Mouse (Mus musculus) left cerebral cortex, postnatal 36 days (tissue): ENCODE data around the gene Slc20a1. TPM values are rescaled to one million over a fixed set of nuclear protein-coding genes. Genes with fewer than 3 reads are reported as not detected.

Source experiments
- DNase-seq, 2 experiments: peaks; one replicate each; pipeline ENCODE4 v3.0.0; 2021 to 2022; ENCODE audit warnings: low spot score in 2 of 2, mixed read lengths in 1 of 2
- intact Hi-C: fragments of 180-260 bp; cut with DNase I; formaldehyde crosslinking; loops from one replicate; pipeline ENCODE4 v1.15.1; 2025
- total RNA-seq, 2 experiments: library from RNA; stranded (reverse); gene quantifications; 2 replicates each; pipeline ENCODE4 v1.2.3; 2021

Slc20a1 gene
- total RNA-seq, 2 experiments from 2014 or later, result 140 to 151 TPM

DNA sequence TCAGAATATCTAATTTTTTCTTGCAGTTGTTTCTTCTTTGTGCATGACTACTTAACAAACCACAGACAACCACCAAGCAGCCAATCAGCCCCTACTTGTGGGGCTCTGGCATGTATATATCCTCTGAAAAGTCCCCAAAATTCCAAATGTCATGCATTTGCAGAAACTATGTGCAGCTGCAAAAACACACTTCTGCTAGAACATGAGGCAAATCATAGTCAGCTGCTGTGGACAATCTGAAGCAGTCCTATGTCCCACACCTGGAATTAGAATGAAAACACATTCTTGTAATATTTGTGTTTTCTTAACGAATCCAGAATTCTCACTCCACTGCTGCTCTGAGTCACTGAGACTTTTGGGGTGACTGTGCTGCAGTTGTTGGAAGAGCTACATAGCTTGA lies 13.7 kb upstream of the Slc20a1 start:
- intact Hi-C loops, result no loop called here
- no peak for DNase-seq

DNA sequence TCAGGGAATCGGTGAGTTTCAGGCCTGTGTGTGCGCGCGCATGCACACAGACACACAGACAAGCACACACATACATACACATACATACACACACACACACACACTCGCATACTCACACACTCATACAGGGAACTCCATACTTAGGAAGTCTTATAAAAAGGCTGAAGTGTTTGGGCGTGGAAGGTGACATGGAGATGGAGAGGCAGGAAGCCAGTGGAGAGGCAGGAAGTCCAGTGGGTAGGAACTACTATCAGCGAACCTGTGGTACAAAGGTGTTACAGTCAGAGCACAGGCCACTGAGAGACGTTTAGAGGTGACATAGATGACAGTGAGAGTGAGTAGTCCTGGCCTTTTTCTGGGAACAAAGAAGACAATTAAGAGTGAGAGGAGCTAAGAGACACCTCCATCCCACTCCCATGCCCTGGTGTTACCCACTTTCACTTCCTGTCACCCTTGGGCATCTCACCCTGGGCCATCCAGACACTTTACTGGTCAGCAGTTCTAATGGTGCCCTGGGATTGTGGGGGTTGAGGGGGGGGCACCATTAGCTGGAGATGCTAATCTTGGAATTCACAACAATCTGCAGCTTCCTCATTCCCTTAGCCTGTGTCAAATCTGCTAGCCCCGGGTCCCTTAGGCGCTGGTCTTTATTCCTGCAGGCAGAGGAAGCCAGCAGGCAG lies 12.8 kb upstream of the Slc20a1 start:
- DNase-seq, result no peak
- intact Hi-C loops, result no loop called here

DNA sequence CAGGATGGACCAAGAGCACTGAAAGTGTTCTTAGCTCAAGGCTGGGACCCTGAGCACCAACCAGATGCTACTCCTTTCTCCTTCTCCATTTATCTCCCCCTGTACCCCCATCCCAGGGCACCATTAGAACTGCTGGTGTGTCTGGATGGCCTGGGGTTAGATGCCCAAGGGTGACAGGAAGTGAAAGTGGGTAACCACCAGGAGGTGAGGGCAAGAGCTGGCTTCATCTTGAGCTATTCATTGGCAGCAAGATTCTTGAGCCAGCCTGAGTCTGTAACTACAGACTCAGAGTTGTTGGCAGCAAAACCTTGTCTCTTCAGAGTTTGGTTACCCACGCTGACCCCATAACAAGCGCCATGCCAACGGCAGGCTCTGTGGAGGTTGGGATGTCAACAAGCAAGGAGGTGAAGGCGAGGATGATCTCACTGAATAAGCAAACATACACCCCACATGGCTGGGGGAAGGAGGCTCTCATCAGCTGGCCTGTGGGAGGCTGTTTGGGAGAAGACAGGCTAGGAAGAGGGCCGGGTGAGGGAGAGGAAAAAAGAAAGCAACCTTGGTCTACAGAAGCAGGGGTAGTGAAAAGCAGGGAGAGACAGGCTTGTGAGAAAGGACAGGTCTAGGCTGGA lies 12.2 kb upstream of the Slc20a1 start:
- intact Hi-C loops, result no loop called here
- peak; percentile 47 to 66 for DNase-seq

DNA sequence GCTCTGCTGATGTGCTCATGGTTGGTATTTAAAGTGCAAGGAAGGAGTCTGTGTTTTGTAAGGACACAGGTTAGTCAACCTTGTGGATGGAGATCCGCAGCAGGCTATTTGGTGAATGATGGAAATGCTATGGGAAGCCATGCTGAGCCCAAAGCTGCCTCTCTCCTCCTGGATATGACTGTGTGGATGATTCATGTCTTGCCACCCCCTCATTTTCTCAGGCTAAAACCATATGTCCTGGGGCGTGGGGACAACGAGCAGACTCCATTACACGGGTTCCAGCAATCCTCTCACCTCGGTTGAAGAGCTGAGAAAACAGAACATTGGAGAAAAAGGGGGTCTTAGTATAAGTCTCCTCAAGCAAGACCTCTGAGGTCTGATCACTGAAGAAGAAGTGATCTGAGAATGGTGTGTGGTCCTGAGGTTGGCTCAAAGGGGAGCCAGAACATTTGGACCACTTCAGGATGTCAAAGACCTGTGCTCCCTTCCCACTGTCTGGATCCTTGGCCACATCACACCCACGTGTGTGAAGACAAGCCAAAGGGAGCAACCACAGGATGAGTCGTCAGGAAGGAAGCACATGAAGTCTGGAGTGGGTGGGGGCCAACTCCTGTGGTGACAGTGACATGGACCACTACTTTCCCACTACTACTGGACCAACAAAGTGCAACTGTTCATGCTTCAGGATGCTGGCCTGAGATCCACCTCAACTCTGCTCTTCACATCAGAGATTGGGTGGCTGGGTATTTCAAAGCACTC lies 6.0 kb upstream of the Slc20a1 start:
- DNase-seq, result peak in 1 of 2 experiments; percentile 41
- intact Hi-C loops, result no loop called here

DNA sequence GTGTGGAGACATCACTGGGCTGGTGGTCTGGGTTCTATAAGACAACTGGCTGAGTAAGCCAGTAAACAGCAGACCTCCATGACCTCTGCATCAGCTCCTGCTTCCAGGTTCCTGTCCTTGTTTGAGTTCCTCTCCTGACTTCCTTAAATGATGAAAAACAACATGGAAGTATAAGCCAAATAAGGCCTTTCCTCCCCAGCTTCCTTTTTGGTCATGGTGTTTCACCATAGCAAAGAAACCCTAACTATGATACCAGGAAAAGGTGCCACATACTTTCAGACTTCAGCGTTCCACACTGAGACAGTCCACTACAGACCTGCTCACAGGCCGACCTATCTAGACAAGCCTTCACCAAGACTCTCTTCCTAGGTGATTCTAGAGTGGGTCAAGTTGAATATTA lies 2.2 kb upstream of the Slc20a1 start:
- intact Hi-C loops, result loop anchor here (5.0 kb wide), 1 partner anchor 64 kb away; no protein-coding TSS in a partner anchor
- DNase-seq, result no peak

DNA sequence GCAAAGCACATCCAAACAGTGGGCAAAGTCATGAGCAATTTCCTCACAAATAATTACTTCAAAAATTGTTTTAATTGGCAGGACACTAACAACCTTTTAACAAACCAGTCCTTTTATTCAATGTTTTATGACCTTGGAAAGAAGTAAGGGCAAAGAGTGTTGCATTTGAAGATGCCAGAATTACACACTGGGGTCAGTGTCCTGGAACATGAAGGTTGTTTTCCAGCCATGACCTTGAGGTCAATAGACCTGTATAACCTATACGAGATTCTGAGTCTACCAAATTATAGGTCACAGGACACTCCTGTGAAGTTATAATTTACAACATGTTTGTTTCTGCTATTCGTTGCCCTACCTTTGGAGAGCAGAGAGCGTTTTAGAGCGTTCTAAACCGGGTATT lies 1.4 kb upstream of the Slc20a1 start:
- intact Hi-C loops, result loop anchor here (5.0 kb wide), 1 partner anchor 65 kb away; no protein-coding TSS in a partner anchor
- DNase-seq, result no peak

DNA sequence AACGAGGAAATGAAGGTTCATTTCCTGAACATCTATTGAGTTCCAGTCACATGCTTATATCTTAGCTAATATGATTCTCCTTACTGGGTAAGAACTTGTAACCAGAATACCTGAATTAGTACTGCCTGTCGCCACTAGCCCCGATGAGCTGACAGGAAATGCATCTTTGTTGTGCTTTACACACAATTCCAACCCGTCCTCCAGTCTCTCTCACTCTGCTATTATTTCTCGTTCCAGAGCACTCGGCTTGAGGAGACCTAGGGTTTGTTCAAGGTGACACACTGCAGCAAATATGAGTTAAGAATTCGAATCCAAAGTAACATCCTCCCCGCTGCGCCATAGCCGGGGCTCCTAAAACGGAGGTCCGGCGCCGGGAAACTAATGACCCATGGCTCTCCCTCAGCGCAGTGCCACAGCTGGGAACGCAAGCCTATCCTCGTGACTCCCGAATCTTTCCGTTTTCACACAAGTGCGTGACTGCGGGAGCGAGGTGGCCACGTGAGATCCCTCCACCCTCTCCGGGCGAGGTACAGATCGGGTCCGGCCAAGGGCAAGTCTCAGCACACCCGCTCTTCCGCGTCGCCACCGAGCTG lies 625 bp upstream of the Slc20a1 start:
- intact Hi-C loops, result loop anchor here (2.0 to 5.0 kb wide), 2 partner anchors 66 to 229 kb away; no protein-coding TSS in a partner anchor

DNA sequence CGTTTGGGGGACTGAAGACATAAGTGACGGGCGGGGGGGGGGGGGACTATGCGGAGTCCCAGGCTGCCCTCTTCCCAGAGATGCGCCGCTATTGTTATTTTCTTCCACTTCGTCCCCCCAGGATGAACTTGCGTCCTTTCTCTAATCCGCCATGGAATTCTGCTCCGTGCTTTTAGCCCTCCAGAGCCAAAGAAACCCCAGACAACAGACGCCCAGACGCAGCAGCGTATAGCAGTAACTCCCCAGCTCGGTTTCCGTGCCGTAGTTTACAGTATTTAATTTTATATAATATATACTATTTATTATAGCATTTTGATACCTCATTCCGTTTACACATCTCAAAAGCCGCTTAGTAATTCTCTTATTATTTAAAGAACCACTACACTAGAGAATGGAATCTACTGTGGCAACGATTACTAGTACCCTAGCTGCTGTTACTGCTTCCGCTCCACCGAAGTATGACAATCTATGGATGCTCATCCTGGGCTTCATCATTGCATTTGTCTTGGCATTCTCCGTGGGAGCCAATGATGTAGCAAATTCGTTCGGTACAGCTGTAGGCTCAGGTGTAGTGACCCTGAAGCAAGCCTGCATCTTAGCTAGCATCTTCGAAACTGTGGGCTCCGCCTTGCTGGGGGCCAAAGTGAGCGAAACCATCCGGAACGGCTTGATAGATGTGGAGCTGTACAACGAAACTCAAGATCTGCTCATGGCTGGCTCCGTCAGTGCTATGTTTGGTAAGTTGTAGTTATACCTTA lies 943 bp downstream of the Slc20a1 start:
- intact Hi-C loops, result loop anchor here (2.0 to 5.0 kb wide), 2 partner anchors 67 to 231 kb away; no protein-coding TSS in a partner anchor
- peak; percentile 39 to 52 for DNase-seq

More for the DNA sequence above, 625 bp upstream of the Slc20a1 start:
- no peak for DNase-seq

DNA sequence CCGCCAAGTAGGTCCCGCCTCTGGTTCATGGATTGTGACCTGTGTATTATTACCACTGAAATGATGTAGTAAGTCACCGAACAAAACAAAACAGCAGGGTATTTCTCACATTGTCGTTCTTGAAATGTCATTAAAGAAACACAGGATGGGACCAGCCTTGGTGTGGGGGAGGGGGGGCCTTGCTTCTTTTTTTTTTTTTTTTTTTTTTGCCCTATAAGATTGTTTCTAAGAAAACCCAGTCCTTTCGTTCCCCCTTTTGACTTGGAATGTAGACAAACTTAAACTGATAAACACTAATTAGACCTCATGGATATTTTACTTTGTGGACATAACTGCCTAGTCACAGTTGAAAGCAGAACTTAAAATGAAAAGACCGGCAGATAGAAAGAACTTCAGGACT lies 6.4 kb downstream of the Slc20a1 start:
- intact Hi-C loops, result loop anchor here (5.0 kb wide), 1 partner anchor 37 kb away; no protein-coding TSS in a partner anchor
- DNase-seq, result no peak

DNA sequence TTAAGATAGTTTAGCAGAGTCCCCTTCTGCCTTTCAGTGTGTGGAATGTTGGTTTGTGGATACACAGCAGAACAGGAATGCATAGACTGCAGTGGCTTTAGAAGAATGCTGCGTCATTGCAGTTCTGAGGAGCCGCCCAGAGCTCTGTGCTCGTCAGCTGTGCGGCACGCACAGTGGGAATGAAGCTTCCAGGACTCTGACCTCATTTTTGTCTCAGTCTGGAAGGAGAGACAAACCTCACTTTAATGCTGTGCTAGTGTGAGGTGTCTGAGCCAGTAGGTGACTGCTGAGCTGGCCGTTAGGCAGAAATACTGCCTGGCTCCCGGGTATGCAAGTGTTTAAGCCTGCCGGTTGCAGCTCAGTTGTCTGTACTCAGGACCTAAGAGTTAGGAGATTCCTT lies 8.3 kb downstream of the Slc20a1 start:
- DNase-seq, result peak in 1 of 2 experiments; percentile 39
- intact Hi-C loops, result loop anchor here (5.0 kb wide), 1 partner anchor 35 kb away; no protein-coding TSS in a partner anchor

DNA sequence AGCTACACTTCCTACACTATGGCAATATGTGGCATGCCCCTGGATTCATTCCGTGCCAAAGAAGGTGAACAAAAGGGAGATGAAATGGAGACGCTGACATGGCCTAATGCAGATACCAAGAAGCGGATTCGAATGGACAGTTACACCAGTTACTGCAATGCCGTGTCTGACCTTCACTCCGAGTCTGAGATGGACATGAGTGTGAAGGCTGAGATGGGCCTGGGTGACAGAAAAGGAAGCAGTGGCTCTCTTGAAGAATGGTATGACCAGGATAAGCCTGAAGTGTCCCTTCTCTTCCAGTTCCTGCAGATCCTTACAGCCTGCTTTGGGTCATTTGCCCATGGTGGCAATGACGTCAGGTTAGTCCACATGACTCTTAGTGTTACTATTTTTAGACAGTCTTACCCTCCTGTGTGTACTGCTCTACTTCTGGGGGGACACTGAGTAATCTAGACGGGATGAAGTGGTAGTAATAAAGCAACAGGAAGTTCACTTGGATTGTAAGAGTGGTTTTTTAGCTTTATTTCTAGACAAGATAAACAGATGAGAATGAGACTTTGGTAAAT lies 9.7 kb downstream of the Slc20a1 start:
- DNase-seq, result no peak
- intact Hi-C loops, result loop anchor here (5.0 kb wide), 1 partner anchor 34 kb away; no protein-coding TSS in a partner anchor

DNA sequence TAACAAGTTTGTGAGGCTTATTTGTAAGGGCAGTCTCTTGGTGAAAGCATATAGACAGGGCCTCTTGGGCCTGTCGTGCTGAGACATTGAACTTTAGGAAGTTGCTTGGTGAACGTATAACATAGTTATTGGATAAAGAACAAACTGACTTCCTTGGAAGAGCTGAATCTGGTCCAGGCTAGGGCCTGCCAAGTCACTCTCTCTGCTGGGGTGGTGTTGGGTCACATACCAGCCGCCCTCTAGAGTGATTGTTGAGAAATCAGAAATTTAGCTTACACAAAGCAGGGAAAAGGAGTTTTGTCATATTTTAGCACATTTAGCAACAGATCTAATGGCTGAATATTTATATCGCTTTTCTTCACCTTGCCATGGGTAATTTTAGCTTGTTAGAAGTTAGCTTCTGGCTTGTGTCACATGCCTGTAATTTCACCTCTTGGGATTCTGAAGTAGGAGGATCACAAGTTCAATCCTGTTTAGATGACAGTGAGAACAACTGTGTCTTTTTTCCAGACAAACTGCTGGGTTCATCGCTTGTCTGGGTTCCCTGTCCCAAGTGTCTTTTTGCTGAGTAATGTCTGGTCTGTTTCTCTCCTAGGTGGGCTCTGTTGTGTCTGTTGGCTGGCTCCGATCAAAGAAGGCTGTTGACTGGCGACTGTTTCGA lies 11.7 kb downstream of the Slc20a1 start:
- DNase-seq, result no peak
- intact Hi-C loops, result no loop called here

DNA sequence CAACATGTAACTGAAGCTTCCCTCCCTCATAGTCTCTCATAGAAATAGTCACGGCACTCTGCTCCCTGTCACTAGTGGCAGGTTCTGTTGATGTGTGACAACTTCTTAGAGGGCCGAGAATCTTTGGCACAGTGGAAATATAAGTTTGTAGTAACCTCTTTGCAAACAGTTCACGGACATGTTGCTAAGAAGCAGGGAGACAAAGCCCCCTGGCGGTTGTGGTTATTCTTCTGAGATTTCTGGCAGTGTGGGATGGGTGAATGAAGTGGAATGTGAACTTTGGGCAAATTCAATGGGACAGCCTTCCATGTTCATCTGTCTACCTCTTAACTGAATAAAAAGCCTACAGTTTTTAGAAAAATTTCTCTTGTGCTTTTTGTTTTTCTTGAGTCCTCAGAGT lies 12.7 kb downstream of the Slc20a1 start:
- DNase-seq, result no peak
- intact Hi-C loops, result no loop called here

DNA sequence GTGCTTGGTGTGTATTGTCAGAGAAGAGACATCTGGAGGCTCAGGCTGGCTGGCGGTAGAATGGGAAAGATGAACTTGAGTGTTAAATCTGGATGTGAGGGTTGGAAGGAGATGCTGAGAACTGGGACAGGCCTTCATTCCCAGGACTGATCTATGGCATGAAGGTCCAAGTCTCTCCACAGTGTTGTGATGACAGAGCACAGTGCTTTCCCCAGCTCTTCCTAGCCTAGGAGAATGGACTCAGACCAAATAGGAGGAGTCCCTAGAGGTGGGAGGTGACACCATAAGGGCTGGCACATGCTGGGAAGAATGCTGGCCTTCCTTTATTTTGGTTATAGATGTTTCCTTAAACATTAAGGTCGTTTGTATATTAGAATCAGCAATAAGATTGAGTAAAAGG lies 13.4 kb downstream of the Slc20a1 start:
- intact Hi-C loops, result no loop called here
- no peak for DNase-seq

DNA sequence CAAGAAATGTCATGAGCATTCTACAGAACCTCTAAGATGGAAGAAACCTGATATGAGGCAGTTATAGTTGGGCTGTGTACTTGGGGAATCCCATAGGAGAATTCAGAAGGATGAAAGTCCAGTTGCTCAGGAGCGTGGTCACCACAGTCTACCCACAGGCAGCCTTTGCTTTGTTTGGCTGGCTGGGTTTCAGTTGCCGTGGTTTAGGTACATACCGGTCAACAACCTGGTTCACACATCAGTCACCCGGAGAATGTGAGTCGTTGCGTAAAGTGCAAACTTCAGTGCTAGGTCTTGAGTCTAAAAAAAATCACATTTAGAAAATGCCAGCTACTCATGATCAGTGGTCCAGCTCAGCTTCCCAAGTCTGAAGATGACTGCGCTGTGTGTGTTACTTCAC lies 14.0 kb downstream of the Slc20a1 start:
- intact Hi-C loops, result no loop called here
- DNase-seq, result no peak

DNA sequence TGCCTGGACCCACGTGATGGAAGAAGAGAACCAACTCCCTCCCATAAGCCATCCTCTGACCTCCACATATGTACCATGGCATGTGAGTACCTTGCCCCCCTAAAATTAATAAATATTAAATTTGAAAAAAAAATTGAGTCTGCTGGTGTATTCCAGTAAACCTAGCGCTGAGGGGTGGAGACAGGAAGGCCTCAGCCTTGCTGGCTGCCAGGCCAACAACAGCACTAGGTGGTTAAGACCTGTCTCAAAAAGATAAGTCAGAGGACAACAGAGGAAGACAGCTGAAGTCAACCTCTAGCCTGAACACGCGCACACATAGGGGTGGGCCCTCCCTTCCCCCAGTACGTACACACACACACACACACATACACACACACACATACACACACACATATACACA lies 16.2 kb downstream of the Slc20a1 start:
- intact Hi-C loops, result no loop called here
- no peak for DNase-seq

DNA sequence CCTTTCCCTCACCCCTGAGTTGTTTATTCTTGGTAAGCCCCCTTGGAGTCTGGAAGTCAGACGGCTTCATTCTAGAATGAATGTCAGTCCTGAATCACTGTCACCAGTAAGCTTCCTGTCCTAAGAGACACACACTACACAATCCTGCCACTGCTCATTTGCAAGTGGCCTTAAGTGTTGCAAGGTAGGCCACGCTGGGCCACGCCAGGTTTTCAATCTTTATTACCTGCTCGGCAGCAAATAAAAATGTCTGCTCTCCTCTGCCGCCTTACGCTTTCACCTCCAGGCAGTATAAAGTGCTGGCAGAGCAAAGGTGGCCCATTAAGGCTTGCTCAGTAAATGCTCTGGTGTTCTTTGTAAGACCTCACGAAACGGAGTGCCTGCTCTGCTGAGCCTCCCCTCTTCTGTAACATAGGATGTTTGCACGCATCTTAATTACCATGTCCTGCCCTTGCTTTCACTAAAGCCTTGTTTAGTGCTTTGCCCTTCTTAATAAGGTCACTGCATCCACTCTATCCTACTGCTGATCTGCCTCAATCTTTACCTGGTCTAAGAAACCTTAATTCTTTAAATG lies 19.1 kb downstream of the Slc20a1 start:
- intact Hi-C loops, result no loop called here
- DNase-seq, result no peak

DNA sequence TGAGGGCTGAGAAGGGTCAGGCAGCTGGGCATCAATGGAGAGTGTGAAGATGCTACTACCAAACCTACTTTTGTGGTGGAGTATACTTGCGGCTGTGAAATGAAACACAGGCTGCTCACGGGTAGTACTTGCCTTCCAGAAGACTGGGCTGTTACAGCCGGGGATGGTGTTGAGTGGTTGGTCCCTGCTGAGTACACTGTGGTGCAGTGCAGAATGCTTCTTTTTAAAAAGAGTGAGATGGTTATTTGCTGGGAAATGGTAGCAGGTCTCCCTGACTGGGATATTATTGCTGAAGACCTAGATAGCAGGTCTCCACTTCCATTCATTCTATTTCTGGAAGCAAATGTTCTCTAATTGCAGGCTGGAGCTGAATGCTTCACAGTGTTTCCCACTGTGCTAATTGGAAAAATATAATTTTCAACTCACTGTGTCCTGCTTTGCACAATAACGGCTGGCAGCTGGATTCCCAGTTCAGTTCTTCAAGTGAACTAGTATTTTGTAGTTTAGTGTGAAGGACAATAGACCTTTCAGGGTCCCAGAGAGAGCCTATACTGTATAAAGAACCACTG lies 20.1 kb downstream of the Slc20a1 start:
- DNase-seq, result no peak
- intact Hi-C loops, result no loop called here
